ENCODE assay signal across 8 mouse cellular contexts in genomic region chr9:123367636-123368035, GRCm38 (mm10). TPM values are rescaled to one million over a fixed set of nuclear protein-coding genes. Genes with fewer than 3 reads are reported as not detected.
DNase-seq lines count a peak whose midpoint lies in the region; ATAC-seq and TF ChIP-seq lines count a peak whose summit lies in the region.

No protein-coding gene starts in this region.

- H3K4me3 ChIP-seq in CH12.LX (replicated peaks in 1 of 3; ENCODE audit: low read depth in 2 of 3, low read length in 2 of 3, poor library complexity in 1 of 3), result peak overlapping the region; percentile 73 to 93 (median 88)
- peak overlapping the region; percentile 42 for H3K4me3 ChIP-seq in forebrain, embryonic 14.5 days (ENCODE audit: low read depth, low read length)
- H3K4me3 ChIP-seq in liver, embryonic 16.5 days (ENCODE audit: low read depth, low read length), result peak overlapping the region; percentile 97

- no peak overlapping the region for H3K27ac ChIP-seq in CH12.LX (ENCODE audit: insufficient read depth, low read depth)
- H3K27ac ChIP-seq in forebrain, embryonic 14.5 days (ENCODE audit: low read depth, low read length), result no peak overlapping the region
- H3K27ac ChIP-seq in liver, embryonic 16.5 days (ENCODE audit: low read length), result no peak overlapping the region; the same call in 1 of the 2 replicates

- H3K27me3 ChIP-seq in CH12.LX (replicated peaks), result peaks cover 5% of the 10 kb centered on the region
- no peaks in the 10 kb centered on the region for H3K27me3 ChIP-seq in forebrain, embryonic 14.5 days (replicated peaks; ENCODE audit: control insufficient read depth, insufficient read depth, low read length)
- no peaks in the 10 kb centered on the region; the same call in 1 of the 2 replicates for H3K27me3 ChIP-seq in liver, embryonic 16.5 days (ENCODE audit: control insufficient read depth, insufficient read depth, low read depth, low read length)

- peaks cover 1% of the 10 kb centered on the region; the same call in 1 of the 2 replicates for H3K79me2 ChIP-seq in CH12.LX (replicated peaks; ENCODE audit: control insufficient read depth, extremely low read depth, insufficient read depth, poor library complexity, severe bottlenecking)

- dilution Hi-C loops in CH12.LX (cut with MboI; ENCODE audit: extremely low pct_ligation_motif_present, extremely low pct_unique_long_range_greater_than_20kb, low sequenced_read_pairs), result no loop called here

- no peaks in the 10 kb centered on the region for H3K9me3 ChIP-seq in CH12.LX (replicated peaks; ENCODE audit: low read length)
- H3K9me3 ChIP-seq in forebrain, embryonic 14.5 days (replicated peaks; ENCODE audit: control insufficient read depth, low read length), result no peaks in the 10 kb centered on the region
- no peaks in the 10 kb centered on the region for H3K9me3 ChIP-seq in liver, embryonic 16.5 days (replicated peaks; ENCODE audit: control insufficient read depth, low read length)

- TF ChIP-seq CTCF in CH12.LX (conservative IDR thresholded peaks at IDR 0.05 in 1 of 2, IDR thresholded peaks at IDR 0.05 in 1 of 2; ENCODE audit: low read depth in 2 of 2, low read length in 2 of 2), result peak in 1 of 2 experiments; percentile 5; a peak in 1 of 4 replicates

- no peak for TF ChIP-seq POLR2A in CH12.LX (IDR thresholded peaks at IDR 0.05; ENCODE audit: low read depth, low read length)

- in situ Hi-C loops in CH12.LX (cut with MboI; ENCODE audit: low pct_ligation_motif_present, low pct_unique_long_range_greater_than_20kb, low sequenced_read_pairs), result loop anchor here (10.0 kb wide), 1 partner anchor 83 kb away; no protein-coding TSS in a partner anchor

- peak overlapping the region; percentile 74 for H3K4me2 ChIP-seq in CH12.LX (ENCODE audit: insufficient read depth, low read depth, poor library complexity, severe bottlenecking)
- H3K4me2 ChIP-seq in forebrain, embryonic 14.5 days (ENCODE audit: low read length), result peak overlapping the region; percentile 70
- peak overlapping the region; percentile 92 for H3K4me2 ChIP-seq in liver, embryonic 16.5 days (ENCODE audit: low read depth, low read length)

- peaks cover 11 to 18% of the 10 kb centered on the region in 2 experiments for H3K36me3 ChIP-seq in CH12.LX (replicated peaks in 1 of 2; ENCODE audit: control insufficient read depth in 1 of 2, insufficient read depth in 1 of 2, low read length in 1 of 2)
- peaks cover 6% of the 10 kb centered on the region; the same call in 1 of the 2 replicates for H3K36me3 ChIP-seq in forebrain, embryonic 14.5 days (ENCODE audit: control insufficient read depth, insufficient read depth, low read length)
- H3K36me3 ChIP-seq in liver, embryonic 16.5 days (ENCODE audit: control insufficient read depth, insufficient read depth), result peaks cover 3% of the 10 kb centered on the region

- no peak for ATAC-seq in CD4-positive, CD25-positive, alpha-beta regulatory T cell, adult 4 months
- ATAC-seq in forebrain, embryonic 14.5 days, result no peak
- ATAC-seq in liver, embryonic 16.5 days (ENCODE audit: low read depth), result no peak

- no peak; the same call in 1 of the 2 replicates for TF ChIP-seq RAD21 in CH12.LX (IDR thresholded peaks at IDR 0.05; ENCODE audit: low read depth, low read length)

- peak overlapping the region; percentile 79 for H3K9ac ChIP-seq in CH12.LX (ENCODE audit: insufficient read depth, low read depth)
- peak overlapping the region; percentile 69; the same call in 1 of the 2 replicates for H3K9ac ChIP-seq in forebrain, embryonic 14.5 days (ENCODE audit: low read length)
- peak overlapping the region; percentile 91 for H3K9ac ChIP-seq in liver, embryonic 16.5 days (ENCODE audit: low read depth, low read length)

- peaks cover 3 to 25% of the 10 kb centered on the region in 2 experiments; a peak in 3 of 4 replicates for H3K4me1 ChIP-seq in CH12.LX (ENCODE audit: control insufficient read depth in 1 of 2, insufficient read depth in 2 of 2)
- peaks cover 9% of the 10 kb centered on the region for H3K4me1 ChIP-seq in forebrain, embryonic 14.5 days (ENCODE audit: control insufficient read depth, insufficient read depth, low read length)
- peaks cover 17% of the 10 kb centered on the region for H3K4me1 ChIP-seq in liver, embryonic 16.5 days (ENCODE audit: control insufficient read depth, low read depth, low read length)

- peak; percentile 19 for DNase-seq in CD4-positive, CD25-positive, alpha-beta regulatory T cell, adult 2 months (ENCODE audit: low read depth, low spot score)
- no peak for DNase-seq in CH12.LX (ENCODE audit: extremely low read depth)
- DNase-seq in forebrain, embryonic 14.5 days (ENCODE audit: low spot score), result no peak
- no peak for DNase-seq in right cerebral cortex, postnatal 4 days
- no peak for DNase-seq in cerebellum, postnatal 36 days
- no peak for DNase-seq in left cerebral cortex, postnatal 25 days (ENCODE audit: low spot score in 2 of 2)

- TF ChIP-seq EP300 in CH12.LX (IDR thresholded peaks at IDR 0.05; ENCODE audit: low read length), result no peak

- intact Hi-C loops in left cerebral cortex, postnatal 25 days (cut with DNase I), result loop anchor here (10.0 kb wide), 1 partner anchor 203 kb away; no protein-coding TSS in a partner anchor

TF ChIP-seq in CH12.LX, 34 proteins besides CTCF, POLR2A, EP300 and RAD21:
- TF ChIP-seq E2F4 (IDR thresholded peaks at IDR 0.05; ENCODE audit: insufficient replicate concordance, low read depth, low read length) (no peak), CHD2 (IDR thresholded peaks at IDR 0.05; ENCODE audit: low read length) (no peak), TCF12 (IDR thresholded peaks at IDR 0.05; ENCODE audit: low read depth, low read length) (no peak), USF2 (conservative IDR thresholded peaks at IDR 0.05; ENCODE audit: low read depth, low read length) (no peak), USF1 (IDR thresholded peaks at IDR 0.05; ENCODE audit: low read depth, low read length) (no peak), HCFC1 (IDR thresholded peaks at IDR 0.05; ENCODE audit: low read depth, low read length) (no peak), UBTF (IDR thresholded peaks at IDR 0.05; ENCODE audit: low read depth, low read length) (no peak), MAZ (IDR thresholded peaks at IDR 0.05; ENCODE audit: low read depth, low read length) (no peak)

RNA-seq across cellular contexts. Expression of gene Lars2, which starts 0.9 kb away (rescaled TPM):
- polyA plus RNA-seq in CD4-positive, CD25-positive, alpha-beta regulatory T cell, adult 4 months (2017; shearing (Covaris generic)), result 1,000 to 10,000 TPM in 1 of 2 experiments, 100 to 1,000 TPM in 1; 704 to 1,559 TPM
- total RNA-seq in CH12.LX (2012; rRNA removed), result 4,255 and 15,188 TPM in 2 replicates
- total RNA-seq in CH12.LX (2014; rRNA removed), result 4.8 and 5.1 TPM in 2 replicates
- polyA plus RNA-seq in CH12.LX (2012; ENCODE audit: insufficient read length, low read depth), result 421 and 765 TPM in 2 replicates
- 1,006 and 1,510 TPM in 2 replicates for polyA plus RNA-seq in forebrain, embryonic 14.5 days (2014; fragmentation: Nextera tagmentation; extraction: Ambion mirVana)
- 524 and 554 TPM in 2 replicates for polyA plus RNA-seq in liver, embryonic 16.5 days (2015; fragmentation: Nextera tagmentation; extraction: Ambion mirVana)
- 10 to 100 TPM; 35.7 to 54.0 TPM for total RNA-seq in left cerebral cortex, postnatal 25 days (2021)

Comparison
In these comparisons a context has a peak if more than half of its experiments do, and no peak if none do; other contexts are left out.
1. H3K4me3 ChIP-seq: peak in every context shown above with its lines; median percentile 97 in liver, embryonic 16.5 days; 88 in CH12.LX; 42 in forebrain, embryonic 14.5 days.